Mouse (Mus musculus): ENCODE measurements around the gene Zfp974.
A peak's percentile ranks its signal among the peaks of the same experiment; 100 is the strongest.
"Not testable (repeated sequence)": the region's sequence is repeated elsewhere in the genome, so short reads cannot be mapped to it uniquely, and the experiment has no call there.

Gene Zfp974

DNA sequence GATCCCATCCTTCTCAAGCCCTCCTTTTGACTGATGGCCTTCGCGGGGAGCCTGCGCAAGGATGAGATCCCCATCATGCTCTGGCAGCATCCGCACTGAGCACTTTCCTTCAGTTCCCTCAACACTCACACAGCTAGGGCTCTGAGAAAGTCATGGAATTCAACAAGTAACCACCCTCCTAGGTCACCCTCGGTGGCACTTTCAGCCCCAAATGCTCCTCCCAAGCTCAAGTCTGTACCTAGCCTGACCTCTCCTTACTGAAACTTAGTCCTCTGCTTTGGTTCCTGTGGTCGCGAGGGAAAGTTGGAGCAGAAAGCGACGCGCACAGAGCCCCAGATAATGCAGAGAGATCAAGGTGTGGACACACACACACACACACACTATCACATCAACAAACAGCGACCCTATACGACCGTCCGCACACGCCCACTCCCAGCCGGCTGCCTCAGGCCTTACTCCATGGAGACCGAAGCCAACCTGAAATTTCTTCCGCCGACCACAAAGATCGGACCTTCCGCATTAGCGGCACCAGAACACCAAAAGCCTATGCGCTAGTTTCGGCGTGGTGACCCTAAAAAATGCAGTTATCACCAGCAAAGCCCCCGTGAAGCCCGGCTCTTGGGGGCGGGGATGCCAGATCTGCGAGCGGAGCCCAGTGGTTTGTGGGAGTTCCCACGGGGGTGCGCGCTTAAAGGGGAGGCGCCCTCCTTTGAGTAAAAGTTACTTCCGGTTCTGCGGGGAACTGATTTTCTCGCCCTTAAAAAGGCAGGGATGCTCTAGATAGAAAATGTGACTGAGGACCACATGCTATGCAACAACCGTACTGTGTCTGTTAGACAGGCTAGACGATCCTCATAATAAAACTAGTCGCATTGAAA, at the start of gene Zfp974:
Gene Zfp974 (minus strand): TSS at position 643 of the 878 bp plus-strand sequence.
- peak; percentile 44 for DNase-seq (ENCODE audit: extremely low read depth, low read depth)

DNA sequence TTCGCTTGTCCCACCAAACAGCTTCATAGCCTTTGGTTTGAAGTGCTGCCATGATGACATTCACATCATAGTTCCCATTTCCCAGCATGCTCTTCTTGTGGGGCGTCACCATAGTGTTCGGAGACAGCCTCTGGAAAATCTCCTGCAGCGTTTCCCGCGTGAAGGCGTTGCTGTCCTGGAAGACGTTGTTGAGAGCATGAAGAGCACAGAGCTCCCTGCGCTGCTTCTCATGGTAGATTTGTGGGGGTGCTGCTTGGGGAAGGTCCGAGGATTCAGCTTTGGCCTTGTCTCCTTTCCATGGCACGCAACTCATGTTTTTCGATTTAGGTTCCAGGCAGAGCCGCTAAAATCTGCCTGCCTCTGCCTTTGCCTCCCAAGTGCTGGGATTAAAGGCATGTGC, 20.2 kb upstream of the Zfp974 start:
- not testable (repeated sequence) for DNase-seq (ENCODE audit: extremely low read depth, low read depth)

DNA sequence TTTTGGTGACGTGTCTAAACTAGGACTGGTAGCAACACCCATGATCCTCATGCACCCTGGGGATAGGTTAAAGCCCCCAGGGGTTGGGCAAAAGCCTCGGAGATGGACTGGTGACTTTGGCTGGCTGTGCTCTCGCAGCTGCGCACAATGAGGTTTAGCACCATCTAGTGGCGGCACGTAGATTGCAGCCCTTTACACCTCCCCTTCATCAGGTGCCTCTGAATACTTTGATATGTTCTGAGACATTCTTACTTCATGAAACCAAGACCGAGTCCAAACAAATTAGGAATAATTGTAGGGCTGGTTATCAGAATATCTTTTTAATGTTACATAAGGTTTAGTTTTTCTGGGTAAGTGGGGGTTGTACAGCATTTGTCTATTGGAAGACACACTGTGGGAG, 12.6 kb upstream of the Zfp974 start:
- not testable (repeated sequence) for DNase-seq (ENCODE audit: extremely low read depth, low read depth)

DNA sequence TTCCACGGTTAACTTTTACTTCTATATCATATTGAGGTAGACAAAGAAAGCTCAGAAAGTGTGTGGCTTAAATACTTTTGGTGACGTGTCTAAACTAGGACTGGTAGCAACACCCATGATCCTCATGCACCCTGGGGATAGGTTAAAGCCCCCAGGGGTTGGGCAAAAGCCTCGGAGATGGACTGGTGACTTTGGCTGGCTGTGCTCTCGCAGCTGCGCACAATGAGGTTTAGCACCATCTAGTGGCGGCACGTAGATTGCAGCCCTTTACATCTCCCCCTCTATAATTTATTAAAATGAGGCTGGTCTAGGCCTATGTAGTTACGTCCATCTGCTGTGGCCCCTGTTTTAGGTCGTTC, 4.5 kb upstream of the Zfp974 start:
- not testable (repeated sequence) for DNase-seq (ENCODE audit: extremely low read depth, low read depth)

DNA sequence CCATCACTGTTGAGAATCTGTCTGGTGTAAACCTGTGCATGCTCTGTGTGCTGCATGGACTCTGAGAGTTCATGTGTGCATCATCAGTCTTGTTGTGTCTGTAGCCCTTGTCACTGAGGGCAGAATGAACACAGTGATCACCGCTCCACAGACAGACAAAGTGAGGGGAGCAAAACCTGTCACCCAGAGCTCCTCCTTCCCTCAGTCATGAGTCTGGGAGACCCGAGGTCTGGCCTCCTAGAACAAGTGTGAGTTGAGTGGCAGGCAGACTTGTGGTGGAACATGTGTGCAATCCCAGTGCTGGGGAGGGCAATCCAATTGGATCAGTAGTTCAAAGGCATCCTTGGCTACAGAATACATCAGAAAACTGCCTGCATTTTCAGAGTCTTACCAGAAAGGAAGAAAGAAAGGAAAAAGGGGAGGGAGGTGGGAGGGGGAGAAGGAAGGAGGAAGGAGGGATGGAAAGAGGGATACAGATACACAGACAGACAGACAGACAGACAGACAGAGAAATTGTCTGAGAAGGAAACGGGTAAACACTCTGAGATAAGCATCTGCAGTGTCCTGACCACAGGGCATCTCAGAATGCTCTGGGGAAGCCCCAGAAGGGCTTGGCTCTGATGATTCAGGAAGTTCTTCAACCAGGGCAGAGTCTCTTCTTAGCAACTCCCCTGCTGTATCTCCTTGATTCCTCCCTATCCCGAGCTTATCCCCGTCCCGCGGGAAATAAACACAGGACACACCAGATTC, 4.0 kb upstream of the Zfp974 start:
- peak; percentile 51 for DNase-seq (ENCODE audit: extremely low read depth, low read depth)

DNA sequence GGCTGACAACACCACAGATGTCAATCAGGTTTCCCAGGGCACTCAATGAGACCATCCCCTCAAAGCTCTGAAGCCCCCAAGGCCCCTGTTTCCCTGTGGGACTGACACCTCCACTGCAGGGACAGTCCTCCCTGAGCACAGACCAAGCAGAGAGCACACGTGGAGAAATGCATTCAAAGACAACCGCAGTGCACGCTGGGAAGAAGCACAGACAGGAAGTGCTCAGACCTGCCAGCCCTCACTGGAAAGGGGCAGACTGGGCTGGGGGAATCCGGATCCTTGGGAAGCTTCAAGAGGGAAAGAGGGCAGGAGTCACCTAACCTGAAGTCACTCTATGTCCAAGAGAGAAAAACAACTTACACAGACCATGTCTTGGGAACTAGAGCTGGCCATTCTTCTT, 2.2 kb downstream of the Zfp974 start:
- DNase-seq (ENCODE audit: extremely low read depth, low read depth) = not testable (repeated sequence)

DNA sequence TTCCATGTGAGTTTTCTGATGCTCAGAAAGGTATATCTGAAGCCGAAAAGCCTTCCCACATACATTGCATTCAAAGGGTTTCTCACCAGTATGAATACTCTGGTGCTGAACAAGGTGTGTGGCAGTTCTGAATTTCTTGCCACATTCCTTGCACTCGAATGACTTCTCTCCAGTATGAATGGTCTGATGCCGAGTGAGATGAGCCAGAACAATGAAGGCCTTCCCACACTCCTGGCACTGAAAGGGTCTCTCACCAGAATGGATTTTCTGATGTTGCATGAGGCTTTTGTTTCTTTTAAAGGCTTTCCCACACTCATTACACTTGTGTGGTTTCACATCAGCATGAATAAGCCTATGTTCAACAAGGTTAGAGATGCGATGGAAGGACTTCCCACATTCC, 18.3 kb downstream of the Zfp974 start:
- DNase-seq (ENCODE audit: extremely low read depth, low read depth) = not testable (repeated sequence)

DNA sequence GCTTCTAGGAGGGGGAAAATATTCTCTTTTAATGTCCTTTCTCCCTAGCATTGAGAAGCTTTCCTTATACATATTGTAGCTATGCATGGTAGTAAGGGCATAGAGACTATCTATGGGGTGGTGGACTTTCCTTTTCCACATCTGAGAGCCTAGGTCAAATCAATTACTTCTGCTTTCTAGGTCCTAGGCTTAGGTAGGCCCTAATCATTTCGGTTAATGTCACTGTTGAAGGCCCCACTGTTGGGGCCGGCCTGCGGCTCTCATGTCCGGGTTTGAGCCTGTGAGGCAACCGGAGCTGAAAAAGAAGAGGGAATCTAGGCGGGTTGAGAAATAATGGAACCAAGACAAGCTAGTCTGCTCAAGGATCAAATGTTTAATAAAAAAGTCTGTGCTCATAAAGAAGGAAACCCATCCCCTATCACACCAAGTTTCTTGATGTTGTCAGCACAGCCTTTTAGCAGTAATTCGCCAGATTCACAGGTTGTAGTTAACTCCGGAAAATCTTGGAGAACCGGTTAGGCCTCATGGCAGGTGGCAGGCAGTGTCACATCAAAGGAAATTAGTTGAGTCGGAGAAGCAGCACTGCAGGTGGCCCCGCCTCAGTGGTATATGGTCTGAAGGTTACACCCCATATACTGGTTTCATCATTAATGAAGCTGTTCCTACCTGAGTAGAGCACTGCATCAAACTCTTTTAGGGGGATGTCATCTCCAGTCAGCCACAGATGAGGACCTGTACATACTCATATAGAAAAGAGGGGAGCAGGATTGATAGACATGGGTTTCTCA, 24.0 kb downstream of the Zfp974 start:
- no peak for DNase-seq (ENCODE audit: extremely low read depth, low read depth)

DNA sequence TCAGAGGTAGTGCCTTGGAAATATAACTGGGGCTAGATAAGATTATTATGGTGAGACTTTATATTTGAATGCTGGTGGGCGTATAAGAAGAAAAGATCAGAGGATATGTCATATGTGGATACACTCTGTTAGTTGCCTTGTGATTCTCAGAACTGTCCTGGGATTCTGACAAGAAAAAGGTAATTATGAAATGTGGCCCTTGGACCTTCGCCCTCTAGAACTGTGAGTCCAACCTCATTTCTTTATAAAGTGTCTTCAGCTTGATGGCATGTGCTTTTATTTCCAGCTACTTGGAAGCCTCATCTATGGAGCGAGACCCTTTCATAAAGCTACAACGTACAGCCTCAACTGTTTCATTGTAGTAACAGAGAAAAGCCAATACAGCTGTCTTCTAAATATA, 28.7 kb downstream of the Zfp974 start:
- no peak for DNase-seq (ENCODE audit: extremely low read depth, low read depth)

DNA sequence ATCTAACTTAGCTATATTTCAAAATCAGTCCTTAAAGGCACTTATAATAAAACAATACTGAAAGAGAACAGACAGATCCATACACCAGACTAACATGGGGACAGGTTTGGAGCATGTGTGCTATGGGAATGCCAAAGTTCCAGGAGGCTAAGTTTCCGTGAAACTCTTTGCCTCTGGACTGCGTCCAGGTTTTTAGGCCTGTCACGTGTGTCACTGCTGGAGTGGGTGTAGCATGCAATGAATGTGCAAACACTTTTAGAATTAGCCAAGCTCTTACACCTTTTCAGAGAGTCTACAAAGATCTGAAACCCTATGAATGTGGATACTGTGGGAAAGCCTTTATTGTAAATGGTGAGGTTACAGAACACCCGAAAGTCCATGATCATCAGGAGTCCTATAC, 47.5 kb downstream of the Zfp974 start:
- no peak for DNase-seq (ENCODE audit: extremely low read depth, low read depth)

DNA sequence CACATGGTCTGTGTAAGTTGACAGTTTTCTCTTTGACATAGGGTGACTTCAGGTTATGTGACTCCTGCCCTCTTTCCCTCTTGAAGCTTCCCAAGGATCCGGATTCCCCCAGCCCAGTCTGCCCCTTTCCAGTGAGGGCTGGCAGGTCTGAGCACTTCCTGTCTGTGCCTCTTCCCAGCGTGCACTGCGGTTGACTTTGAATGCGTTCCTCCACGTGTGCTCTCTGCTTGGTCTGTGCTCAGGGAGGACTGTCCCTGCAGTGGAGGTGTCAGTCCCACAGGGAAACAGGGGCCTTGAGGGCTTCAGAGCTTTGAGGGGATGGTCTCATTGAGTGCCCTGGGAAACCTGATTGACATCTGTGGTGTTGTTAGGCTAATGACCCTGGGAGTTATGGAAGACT, 66.7 kb downstream of the Zfp974 start:
- not testable (repeated sequence) for DNase-seq (ENCODE audit: extremely low read depth, low read depth)

DNA sequence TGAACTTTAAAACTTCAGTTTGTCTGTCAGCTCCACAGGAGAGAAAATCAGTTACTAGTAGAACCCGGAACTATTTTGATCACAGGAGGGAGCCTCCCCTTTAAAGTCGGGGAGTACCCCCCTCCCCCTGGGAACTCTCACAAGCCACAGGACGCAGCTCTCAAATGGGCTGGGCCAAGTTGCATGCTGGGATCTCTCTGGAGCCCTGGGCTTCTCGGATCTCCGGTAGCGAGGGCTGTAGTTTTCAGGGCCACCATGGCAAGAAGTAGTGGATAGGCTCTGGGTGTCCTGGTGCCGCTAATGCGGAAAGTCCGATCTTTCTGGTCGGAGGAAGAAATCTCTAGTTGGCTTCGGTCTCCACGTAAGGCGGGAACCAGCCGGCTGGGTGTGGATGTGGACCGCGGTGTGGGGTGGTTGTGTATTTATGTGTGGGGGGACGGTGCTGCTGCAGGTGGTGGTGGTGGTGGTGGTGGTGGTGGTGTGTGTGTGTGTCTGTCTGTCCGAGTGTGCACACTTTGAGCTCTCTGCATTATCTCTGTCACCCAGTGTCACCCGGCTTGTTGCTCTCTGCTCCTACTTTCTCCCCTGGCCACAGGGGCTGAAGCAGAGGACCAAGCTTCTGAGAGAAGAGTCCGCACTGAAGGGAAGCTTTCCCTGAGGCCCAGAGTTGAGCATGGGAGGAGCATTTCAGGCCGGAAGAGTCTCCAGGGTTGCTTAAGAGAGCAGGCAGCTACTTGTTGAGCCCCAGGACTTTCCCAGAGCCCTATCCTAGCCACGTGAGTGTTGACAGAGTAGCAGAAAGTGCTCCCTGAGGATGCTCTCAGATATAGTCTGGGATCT, 68.6 kb downstream of the Zfp974 start:
- DNase-seq (ENCODE audit: extremely low read depth, low read depth) = peak; percentile 90

DNA sequence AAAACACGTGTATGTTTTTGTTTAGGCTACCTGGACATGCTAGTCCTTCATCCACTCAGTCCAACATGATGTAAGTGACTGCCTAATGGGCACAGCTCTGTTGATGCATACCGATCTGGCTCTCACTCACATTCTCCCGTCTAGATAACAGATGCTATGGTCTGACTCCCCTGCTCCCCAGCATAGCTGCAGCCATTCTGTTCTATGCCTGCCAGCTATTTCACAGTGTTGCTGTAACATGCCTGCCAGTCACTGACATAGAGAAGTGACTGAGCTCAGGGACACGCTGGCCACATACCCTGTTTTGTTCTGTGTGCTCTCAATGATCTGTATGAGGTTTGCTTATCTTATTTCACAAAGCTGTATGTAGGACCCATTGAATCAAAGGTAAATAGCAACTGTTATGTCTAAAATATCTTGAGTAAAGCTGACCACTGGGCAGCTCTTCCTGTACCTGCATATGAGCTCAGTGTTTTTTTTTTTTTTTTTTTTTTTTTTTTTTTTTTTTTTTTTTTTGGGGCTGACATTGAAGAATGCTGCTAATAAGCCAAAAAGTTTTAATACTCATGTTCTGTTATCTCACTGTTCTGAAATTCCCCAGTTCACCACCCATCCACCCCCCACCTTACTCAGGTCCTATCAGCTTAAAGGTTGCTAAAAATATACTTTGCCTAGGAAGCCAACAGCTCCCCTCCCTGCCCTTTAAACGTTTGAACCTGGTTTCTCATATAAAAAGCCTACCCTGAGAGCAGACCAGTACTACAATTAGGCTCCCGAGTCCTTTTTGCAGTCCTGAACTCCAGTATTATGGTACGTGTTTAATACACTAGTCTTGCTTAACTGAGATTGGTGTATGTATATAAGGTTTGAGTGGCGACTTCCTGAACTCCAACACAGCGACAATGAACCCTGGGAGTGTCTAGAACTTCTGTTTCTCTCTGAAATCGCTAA, 69.7 kb downstream of the Zfp974 start:
- peak; percentile 46 for DNase-seq (ENCODE audit: extremely low read depth, low read depth)

Measured in MEL-GATA-1-ER (cell line).